Mouse (Mus musculus): ENCODE results near the gene Carm1. TPM values are rescaled to one million over a fixed set of nuclear protein-coding genes. Genes with fewer than 3 reads are reported as not detected.
"Not testable (repeated sequence)": the region's sequence is repeated elsewhere in the genome, so short reads cannot be mapped to it uniquely, and the experiment has no call there.

The Carm1 gene
- total and polyA plus RNA-seq, 2 experiments from 2014 or later = 25.9 to 81.4 TPM

GRCm38 (mm10) chr9:21508871-21509404 lies 37.8 kb upstream of the Carm1 start:
- 80% methylated on average over 7 of the region's 7 CpGs for WGBS
- H3K27ac ChIP-seq (ENCODE audit: low read depth, low read length) = 0 out of 2 replicates have a peak overlapping the region, but pooled peaks have one; percentile 92
- DNase-seq (no peak), ATAC-seq (no peak)
- no peaks in the 10 kb centered on the region for H3K27me3 ChIP-seq (ENCODE audit: insufficient read depth, low read length)
- TF ChIP-seq CTCF (IDR thresholded peaks at IDR 0.05; ENCODE audit: low read depth) = no peak
- peak overlapping the region; percentile 71 for H3K4me3 ChIP-seq (ENCODE audit: low read depth, low read length)
- peaks cover 5% of the 10 kb centered on the region for H3K4me1 ChIP-seq (ENCODE audit: insufficient read depth)
- peaks cover 46% of the 10 kb centered on the region for H3K36me3 ChIP-seq (ENCODE audit: insufficient read depth)
- H3K9me3 ChIP-seq (ENCODE audit: low read length) = no peaks in the 10 kb centered on the region
- peak overlapping the region; percentile 71 for H3K4me2 ChIP-seq (ENCODE audit: low read depth)
- peak overlapping the region; percentile 71 for H3K9ac ChIP-seq

- ATAC-seq = peak; percentile 96
- Histone ChIP-seq H3K9ac (peak within 1 kb of the TSS; percentile 71), H3K4me3 (ENCODE audit: low read depth, low read length) (peak within 1 kb of the TSS; percentile 71), H3K4me2 (ENCODE audit: low read depth) (peak within 1 kb of the TSS; percentile 71), H3K36me3 (ENCODE audit: insufficient read depth) (peaks cover 36% of the 10 kb centered on the region), H3K27me3 (ENCODE audit: insufficient read depth, low read length) (no peaks in the 10 kb centered on the region), H3K27ac (ENCODE audit: low read depth, low read length) (peak within 1 kb of the TSS; percentile 92), H3K9me3 (ENCODE audit: low read length) (no peaks in the 10 kb centered on the region), H3K4me1 (ENCODE audit: insufficient read depth) (peaks cover 5% of the 10 kb centered on the region)
- peak; percentile 97 for DNase-seq
- 2% methylated on average over 44 of the region's 44 CpGs for WGBS
- TF ChIP-seq CTCF (IDR thresholded peaks at IDR 0.05; ENCODE audit: low read depth) = no peak
Observed at GRCm38 (mm10) chr9:21509772-21510688, 36.7 kb upstream of the Carm1 start, which contains the start of gene Tmed1. Tmed1 (minus strand) TSS chr9:21510252.

GRCm38 (mm10) chr9:21510689-21511015 lies 36.0 kb upstream of the Carm1 start:
- DNase-seq = no peak
- H3K9me3 ChIP-seq (ENCODE audit: low read length) = no peaks in the 10 kb centered on the region
- H3K4me3 ChIP-seq (ENCODE audit: low read depth, low read length) = peak overlapping the region; percentile 71
- peak overlapping the region; percentile 71 for H3K4me2 ChIP-seq (ENCODE audit: low read depth)
- H3K36me3 ChIP-seq (ENCODE audit: insufficient read depth) = peaks cover 30% of the 10 kb centered on the region
- no peaks in the 10 kb centered on the region for H3K27me3 ChIP-seq (ENCODE audit: insufficient read depth, low read length)
- 3% methylated on average over 7 of the region's 7 CpGs for WGBS
- peaks cover 5% of the 10 kb centered on the region for H3K4me1 ChIP-seq (ENCODE audit: insufficient read depth)
- H3K9ac ChIP-seq = peak overlapping the region; percentile 71
- no peak for TF ChIP-seq CTCF (IDR thresholded peaks at IDR 0.05; ENCODE audit: low read depth)
- ATAC-seq = no peak
- H3K27ac ChIP-seq (ENCODE audit: low read depth, low read length) = peak overlapping the region; percentile 92

- ATAC-seq (no peak), DNase-seq (no peak)
- peak overlapping the region; percentile 71; the same call in 1 of the 2 replicates for H3K4me3 ChIP-seq (ENCODE audit: low read depth, low read length)
- peaks cover 26% of the 10 kb centered on the region for H3K36me3 ChIP-seq (ENCODE audit: insufficient read depth)
- H3K4me1 ChIP-seq (ENCODE audit: insufficient read depth) = peaks cover 5% of the 10 kb centered on the region
- peak overlapping the region; percentile 92 for H3K27ac ChIP-seq (ENCODE audit: low read depth, low read length)
- no peak for TF ChIP-seq CTCF (IDR thresholded peaks at IDR 0.05; ENCODE audit: low read depth)
- H3K9ac ChIP-seq = peak overlapping the region; percentile 71
- 80% methylated on average over 9 of the region's 9 CpGs for WGBS
- peak overlapping the region; percentile 71 for H3K4me2 ChIP-seq (ENCODE audit: low read depth)
- no peaks in the 10 kb centered on the region for H3K9me3 ChIP-seq (ENCODE audit: low read length)
- H3K27me3 ChIP-seq (ENCODE audit: insufficient read depth, low read length) = no peaks in the 10 kb centered on the region
Observed at GRCm38 (mm10) chr9:21511052-21511451, 35.6 kb upstream of the Carm1 start.

GRCm38 (mm10) chr9:21513466-21513865 lies 33.2 kb upstream of the Carm1 start:
- Histone ChIP-seq H3K9ac (no peak overlapping the region), H3K9me3 (ENCODE audit: low read length) (no peaks in the 10 kb centered on the region), H3K4me1 (ENCODE audit: insufficient read depth) (peaks cover 5% of the 10 kb centered on the region), H3K4me2 (ENCODE audit: low read depth) (no peak overlapping the region), H3K4me3 (ENCODE audit: low read depth, low read length) (no peak overlapping the region), H3K36me3 (ENCODE audit: insufficient read depth) (peaks cover 4% of the 10 kb centered on the region; the same call in 1 of the 2 replicates), H3K27ac (ENCODE audit: low read depth, low read length) (no peak overlapping the region), H3K27me3 (ENCODE audit: insufficient read depth, low read length) (no peaks in the 10 kb centered on the region)
- no peak for DNase-seq
- ATAC-seq = no peak
- no peak for TF ChIP-seq CTCF (IDR thresholded peaks at IDR 0.05; ENCODE audit: low read depth)
- 100% methylated on average over 4 of the region's 4 CpGs for WGBS

GRCm38 (mm10) chr9:21517947-21518495 lies 28.7 kb upstream of the Carm1 start:
- ATAC-seq (no peak), DNase-seq (no peak)

GRCm38 (mm10) chr9:21518690-21519089 lies 28.0 kb upstream of the Carm1 start:
- H3K27ac ChIP-seq (ENCODE audit: low read depth, low read length); ATAC-seq; H3K36me3 ChIP-seq (ENCODE audit: insufficient read depth); H3K4me1 ChIP-seq (ENCODE audit: insufficient read depth); H3K4me2 ChIP-seq (ENCODE audit: low read depth); DNase-seq; H3K9ac ChIP-seq; H3K9me3 ChIP-seq (ENCODE audit: low read length); H3K27me3 ChIP-seq (ENCODE audit: insufficient read depth, low read length); H3K4me3 ChIP-seq (ENCODE audit: low read depth, low read length): not testable (repeated sequence)
- 86% methylated on average over 6 of the region's 6 CpGs for WGBS

More at GRCm38 (mm10) chr9:21517947-21518495, 28.7 kb upstream of the Carm1 start:
- Histone ChIP-seq H3K4me2 (ENCODE audit: low read depth) (no peak overlapping the region), H3K4me1 (ENCODE audit: insufficient read depth) (no peaks in the 10 kb centered on the region), H3K27me3 (ENCODE audit: insufficient read depth, low read length) (no peaks in the 10 kb centered on the region), H3K36me3 (ENCODE audit: insufficient read depth) (no peaks in the 10 kb centered on the region), H3K27ac (ENCODE audit: low read depth, low read length) (no peak overlapping the region), H3K9me3 (ENCODE audit: low read length) (no peaks in the 10 kb centered on the region), H3K4me3 (ENCODE audit: low read depth, low read length) (no peak overlapping the region), H3K9ac (no peak overlapping the region)
- 89% methylated on average over 6 of the region's 6 CpGs for WGBS
- no peak for TF ChIP-seq CTCF (IDR thresholded peaks at IDR 0.05; ENCODE audit: low read depth)
